Mouse (Mus musculus) testis, adult 2 months (tissue): ENCODE measurements around the gene Per1. TPM values are rescaled to one million over a fixed set of nuclear protein-coding genes. Genes with fewer than 3 reads are reported as not detected.

Experiments
- H3K27ac ChIP-seq: fragments of 200-500 bp; 2 replicates; pipeline ENCODE4 v1.5.1; 2012; ENCODE audit warnings: low read depth, low read length; ENCODE audit not compliant: control insufficient read depth, insufficient read depth
- H3K27me3 ChIP-seq: fragments of 200-500 bp; 2 replicates; pipeline ENCODE4 v1.6.1; 2012; ENCODE audit warnings: mild to moderate bottlenecking, low read length, moderate library complexity; ENCODE audit not compliant: control insufficient read depth, insufficient read depth
- H3K36me3 ChIP-seq: fragments of 200-500 bp; 2 replicates; pipeline ENCODE4 v1.6.1; 2012; ENCODE audit warnings: mild to moderate bottlenecking, low read length; ENCODE audit not compliant: control insufficient read depth, insufficient read depth
- H3K4me1 ChIP-seq: fragments of 200-500 bp; 2 replicates; pipeline ENCODE4 v1.6.1; 2012; ENCODE audit warnings: low read length; ENCODE audit not compliant: control insufficient read depth, insufficient read depth
- H3K4me3 ChIP-seq: fragments of 200-500 bp; 2 replicates; pipeline ENCODE4 v1.5.1; 2012; ENCODE audit warnings: low read depth, mild to moderate bottlenecking, low read length, moderate library complexity, mixed read lengths; ENCODE audit not compliant: control insufficient read depth
- CTCF ChIP-seq: fragments of 200-500 bp; IDR thresholded peaks from 2 replicates; pipeline ENCODE4 v1.5.1; 2012; ENCODE audit warnings: low read depth, mild to moderate bottlenecking, inconsistent platforms, low read length, moderate library complexity; ENCODE audit not compliant: control insufficient read depth, insufficient read depth, insufficient replicate concordance
- POLR2A ChIP-seq: fragments of 200-500 bp; IDR thresholded peaks from 2 replicates; pipeline ENCODE4 v1.6.1; 2012; ENCODE audit warnings: low read depth, mild to moderate bottlenecking, inconsistent platforms, low read length, moderate library complexity; ENCODE audit not compliant: control insufficient read depth
- polyA plus RNA-seq: library from polyadenylated mRNA; depleted of rRNA; stranded (reverse); fragments of >200 nt; gene quantifications from 2 replicates; pipeline ENCODE4 v1.2.3, GENCODE M21; 2012; rRNA removed

Gene Per1
- polyA plus RNA-seq = 103 and 106 TPM in 2 replicates

- Histone ChIP-seq H3K4me3 (peak within 1 kb of the TSS; percentile 93), H3K27ac (peak within 1 kb of the TSS; percentile 96), H3K36me3 (peaks cover 2% of the 10 kb centered on the region), H3K4me1 (peaks cover 41% of the 10 kb centered on the region), H3K27me3 (no peaks in the 10 kb centered on the region)
- TF ChIP-seq POLR2A (peak; percentile 90), CTCF (no peak)
These were observed at the start of gene Per1 for GRCm38 (mm10) chr11:69094697-69095429. Gene Per1 (plus strand): TSS chr11:69095217.

DNA sequence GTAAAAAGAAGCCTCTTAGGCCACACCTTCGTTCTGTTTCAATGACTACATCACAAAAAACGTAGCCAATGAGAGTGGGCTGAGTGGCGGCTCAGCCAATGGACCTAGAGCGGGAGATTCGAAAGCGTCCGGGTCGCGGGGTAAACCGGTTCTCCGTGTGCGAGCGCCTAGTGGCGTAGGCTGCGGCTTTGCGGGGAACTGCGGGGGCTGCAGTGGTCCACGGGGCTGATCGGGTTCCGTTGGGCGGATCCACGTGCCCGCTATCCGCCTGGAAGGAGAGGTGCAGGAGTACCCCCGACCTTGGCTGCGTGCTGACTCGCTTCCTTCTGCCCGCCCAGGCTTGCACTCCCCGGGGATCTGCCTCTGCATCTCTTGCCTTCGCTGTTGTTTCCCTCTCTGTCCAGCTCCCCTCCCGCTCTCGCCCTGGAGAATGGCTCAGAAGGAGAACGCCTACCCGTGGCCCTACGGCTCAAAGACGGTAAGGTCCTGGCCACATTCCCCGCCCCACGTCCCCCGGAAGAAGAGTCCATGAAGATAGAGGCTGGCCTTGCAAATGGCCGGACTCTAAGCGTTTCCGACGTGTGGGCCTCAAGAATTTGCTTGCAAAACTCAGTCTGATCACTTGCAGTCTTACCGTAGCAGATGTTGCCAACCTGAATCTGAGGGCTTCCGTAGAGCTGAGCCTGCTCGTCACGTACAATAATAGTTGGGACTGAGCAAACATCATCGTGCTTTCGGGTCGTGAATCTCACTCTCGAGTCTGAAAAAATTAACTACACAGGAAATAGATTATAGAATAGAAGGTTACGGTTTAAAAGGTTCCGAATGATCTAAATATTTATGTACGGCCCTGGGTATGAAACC, 49.3 kb upstream of the Per1 start, which contains the start of gene Aurkb:
Gene Aurkb, plus strand, starts transcription at position 117 of the 864 bp plus-strand sequence.
- H3K27ac ChIP-seq = peak within 1 kb of the TSS; percentile 19
- TF ChIP-seq POLR2A (peak; percentile 18; the same call in 1 of the 2 replicates), CTCF (peak; percentile 7; the same call in 1 of the 2 replicates)
- no peaks in the 10 kb centered on the region; the same call in none of the 2 replicates for H3K36me3 ChIP-seq
- peak within 1 kb of the TSS; percentile 83 for H3K4me3 ChIP-seq
- no peaks in the 10 kb centered on the region for H3K27me3 ChIP-seq
- H3K4me1 ChIP-seq = peaks cover 11% of the 10 kb centered on the region

- no peaks in the 10 kb centered on the region; the same call in none of the 2 replicates for H3K36me3 ChIP-seq
- H3K4me3 ChIP-seq = peak overlapping the region; percentile 83
- peaks cover 9% of the 10 kb centered on the region for H3K4me1 ChIP-seq
- no peaks in the 10 kb centered on the region for H3K27me3 ChIP-seq
- TF ChIP-seq POLR2A = no peak; the same call in 1 of the 2 replicates
- TF ChIP-seq CTCF = no peak
- no peak overlapping the region for H3K27ac ChIP-seq
These were observed 48.6 kb upstream of the Per1 start for GRCm38 (mm10) chr11:69046395-69046774.

DNA sequence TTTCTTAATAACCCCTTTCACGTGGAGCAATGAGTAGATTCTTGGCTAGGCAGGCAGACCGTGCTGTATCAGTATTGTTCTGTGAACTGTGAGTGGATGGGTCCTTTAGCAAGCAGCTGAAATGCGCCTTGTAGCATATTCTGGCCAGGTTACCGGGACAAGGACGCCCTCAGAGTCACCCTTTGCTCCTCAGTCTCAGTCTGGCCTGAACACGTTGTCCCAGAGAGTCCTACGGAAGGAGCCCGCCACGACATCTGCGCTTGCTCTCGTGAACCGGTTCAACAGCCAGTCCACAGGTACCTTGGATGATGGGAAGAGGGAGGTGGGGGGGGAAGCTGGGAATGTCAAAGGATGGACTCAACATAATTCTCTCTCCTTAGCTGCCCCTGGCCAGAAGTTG, 47.4 kb upstream of the Per1 start:
- no peaks in the 10 kb centered on the region for H3K27me3 ChIP-seq
- no peak for TF ChIP-seq CTCF
- TF ChIP-seq POLR2A = no peak
- H3K36me3 ChIP-seq = no peaks in the 10 kb centered on the region; the same call in none of the 2 replicates
- H3K27ac ChIP-seq = no peak overlapping the region
- peaks cover 9% of the 10 kb centered on the region for H3K4me1 ChIP-seq
- no peak overlapping the region for H3K4me3 ChIP-seq

DNA sequence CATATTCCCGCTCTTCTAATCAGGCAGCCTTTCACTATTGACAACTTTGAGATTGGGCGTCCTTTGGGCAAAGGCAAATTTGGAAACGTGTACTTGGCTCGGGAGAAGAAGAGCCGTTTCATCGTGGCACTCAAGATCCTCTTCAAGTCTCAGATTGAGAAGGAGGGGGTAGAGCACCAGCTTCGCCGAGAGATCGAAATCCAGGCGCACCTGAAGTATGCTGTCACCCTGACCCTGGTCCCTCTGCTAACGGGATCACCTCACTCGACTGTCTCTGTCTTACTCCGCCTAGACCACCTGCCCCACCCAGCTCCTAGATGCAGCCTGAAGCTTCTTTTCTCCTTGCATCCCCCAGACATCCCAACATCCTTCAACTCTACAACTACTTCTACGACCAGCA, 46.9 kb upstream of the Per1 start:
- Histone ChIP-seq H3K4me3 (no peak overlapping the region), H3K27me3 (no peaks in the 10 kb centered on the region), H3K4me1 (peaks cover 9% of the 10 kb centered on the region), H3K27ac (no peak overlapping the region), H3K36me3 (no peaks in the 10 kb centered on the region; the same call in none of the 2 replicates)
- no peak for TF ChIP-seq POLR2A
- TF ChIP-seq CTCF = no peak

- TF ChIP-seq POLR2A (no peak), CTCF (no peak)
- no peak overlapping the region for H3K4me3 ChIP-seq
- peaks cover 7% of the 10 kb centered on the region for H3K4me1 ChIP-seq
- H3K27ac ChIP-seq = no peak overlapping the region
- H3K36me3 ChIP-seq = no peaks in the 10 kb centered on the region; the same call in none of the 2 replicates
- H3K27me3 ChIP-seq = no peaks in the 10 kb centered on the region
These were observed 44.3 kb upstream of the Per1 start for GRCm38 (mm10) chr11:69050748-69051147.

DNA sequence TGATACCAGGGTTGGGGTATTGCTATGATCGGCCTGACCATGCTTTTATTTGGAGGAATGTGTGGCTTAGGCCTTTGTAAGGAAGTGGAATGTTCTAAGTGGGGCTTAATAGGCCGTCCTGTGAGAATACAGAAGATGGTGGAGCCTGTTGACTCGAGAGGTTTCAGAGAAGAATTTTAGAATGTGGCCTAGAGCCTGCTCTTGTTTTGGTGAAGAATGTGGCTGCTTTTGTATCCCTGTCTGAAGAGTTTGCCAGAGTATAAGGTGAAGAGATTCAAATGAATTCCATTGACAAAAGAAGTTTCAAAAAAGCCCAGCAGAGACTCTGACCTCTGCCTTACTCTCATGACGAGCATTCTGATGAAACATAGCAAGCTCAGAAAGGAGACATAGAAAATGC, 43.2 kb upstream of the Per1 start:
- Histone ChIP-seq H3K27me3 (no peaks in the 10 kb centered on the region), H3K4me1 (no peaks in the 10 kb centered on the region; the same call in 1 of the 2 replicates), H3K36me3 (no peaks in the 10 kb centered on the region; the same call in none of the 2 replicates), H3K27ac (no peak overlapping the region), H3K4me3 (no peak overlapping the region)
- TF ChIP-seq CTCF = no peak
